Mouse (Mus musculus): Measurements from ENCODE around the gene Agtrap.
"Not testable (repeated sequence)": the region's sequence is repeated elsewhere in the genome, so short reads cannot be mapped to it uniquely, and the experiment has no call there.

Agtrap gene

GRCm38 (mm10) chr4:148046450-148047031, 41.3 kb downstream of the Agtrap start:
- DNase-seq (ENCODE audit: low spot score) = no peak

DNA sequence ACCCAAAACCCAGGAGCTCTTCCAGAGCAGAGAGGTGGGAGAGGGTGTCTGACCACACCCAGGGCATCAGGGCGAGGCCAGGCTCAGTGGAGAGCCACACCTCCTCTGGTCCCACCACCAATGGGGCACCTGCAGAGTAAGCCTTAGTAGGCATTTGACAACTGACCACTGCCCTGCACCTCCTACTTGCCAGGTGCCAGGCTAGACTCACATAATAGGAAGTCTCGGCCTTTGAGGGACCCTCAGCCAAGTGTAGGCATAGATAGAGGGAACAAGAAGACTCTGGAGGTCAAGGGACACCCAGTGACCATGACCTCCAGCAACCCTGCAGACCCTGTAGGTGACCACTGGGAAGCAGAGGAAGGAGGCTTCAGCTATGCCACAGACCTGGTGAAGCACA, 43.7 kb downstream of the Agtrap start:
- DNase-seq (ENCODE audit: low spot score) = no peak

DNA sequence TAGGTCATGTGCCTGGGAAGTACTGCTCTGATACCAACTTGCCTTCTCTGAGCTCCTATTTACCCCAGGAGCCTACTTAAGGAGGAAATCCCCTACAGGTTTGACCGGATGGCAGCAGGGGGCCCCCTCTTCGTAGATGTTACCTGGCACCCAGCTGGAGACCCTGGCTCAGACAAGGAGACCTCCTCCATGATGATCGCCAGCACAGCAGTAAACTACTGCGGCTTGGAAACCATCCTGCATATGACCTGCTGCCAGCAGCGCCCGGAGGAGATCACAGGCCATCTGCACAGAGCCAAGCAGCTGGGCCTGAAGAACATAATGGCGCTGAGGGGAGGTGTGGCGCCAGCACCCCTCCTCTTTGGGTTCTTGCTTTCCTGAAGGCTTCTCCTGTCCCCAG, 44.5 kb downstream of the Agtrap start:
- not testable (repeated sequence) for DNase-seq (ENCODE audit: low spot score)

- peak; percentile 41 for DNase-seq (ENCODE audit: low spot score)
These were observed 46.1 kb downstream of the Agtrap start for GRCm38 (mm10) chr4:148041611-148042191.

DNA sequence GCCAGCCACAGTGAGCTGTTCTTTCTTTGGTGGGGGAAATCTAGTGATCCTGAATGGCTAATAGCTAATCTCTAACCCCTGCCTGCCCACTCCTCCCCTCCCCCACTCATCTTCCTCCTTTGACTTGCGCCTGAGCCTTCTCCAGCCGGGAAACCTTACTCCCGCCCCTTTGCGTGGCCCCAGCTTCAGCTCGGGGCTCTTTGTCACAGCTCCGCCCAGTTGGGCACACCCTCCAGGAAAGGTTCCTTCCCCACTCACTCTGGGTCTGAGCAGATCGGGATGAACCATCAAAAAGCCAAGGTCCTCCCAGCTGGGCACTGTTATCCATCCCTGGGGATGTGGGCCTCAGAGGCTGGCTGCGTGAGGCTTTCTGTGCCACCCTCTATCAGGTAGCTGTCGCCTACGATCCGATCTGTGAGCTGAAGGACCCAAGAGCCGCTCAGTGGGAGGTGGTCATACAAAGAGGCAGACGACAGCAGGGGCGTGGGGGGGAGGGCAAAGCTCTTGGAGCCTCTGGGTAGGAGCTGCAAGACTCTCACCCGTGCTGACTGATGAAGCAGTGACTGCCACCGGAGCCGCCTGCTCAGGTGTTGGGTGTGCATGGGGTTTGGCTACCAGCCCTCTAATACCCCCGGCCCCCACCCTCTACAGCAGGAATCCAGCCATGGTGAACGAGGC, 46.8 kb downstream of the Agtrap start:
- peak; percentile 68 for DNase-seq (ENCODE audit: low spot score)

DNA sequence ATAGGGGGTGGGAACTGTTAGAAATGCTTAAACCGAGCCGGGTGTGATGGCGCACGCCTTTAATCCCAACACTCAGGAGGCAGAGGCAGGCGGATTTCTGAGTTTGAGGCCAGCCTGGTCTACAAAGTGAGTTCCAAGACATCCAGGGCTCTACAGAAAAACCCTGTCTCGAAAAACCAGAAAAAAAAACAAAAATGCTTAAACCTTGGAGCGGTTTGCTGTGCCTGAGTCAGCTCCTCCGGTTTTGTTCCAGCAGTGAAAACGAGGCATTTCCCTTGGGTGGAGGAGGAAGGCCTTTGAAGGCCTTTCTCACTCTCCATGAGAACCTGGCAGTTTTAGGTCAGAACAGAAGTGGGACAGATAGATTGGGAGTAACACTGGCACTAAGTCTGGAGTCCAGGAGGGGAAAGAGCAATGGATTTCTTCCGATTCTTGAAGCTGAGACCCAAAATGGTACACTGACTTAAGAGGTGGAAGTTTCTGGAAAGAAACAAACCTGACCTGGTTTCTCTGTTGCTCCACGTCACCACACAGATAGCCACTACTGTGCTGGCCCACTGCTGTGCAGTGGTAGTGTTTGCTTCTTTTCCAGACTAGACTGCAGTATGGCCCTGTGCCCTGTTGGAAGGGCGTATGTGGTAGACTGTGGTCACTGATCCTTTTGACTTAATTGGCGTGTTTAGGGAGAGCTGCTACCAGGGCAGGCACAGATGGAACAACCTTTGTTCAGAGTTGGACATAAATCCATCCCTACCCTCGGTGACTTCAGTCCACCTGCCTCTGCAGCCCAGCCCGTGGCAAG, 47.6 kb downstream of the Agtrap start:
- no peak for DNase-seq (ENCODE audit: low spot score)

GRCm38 (mm10) chr4:148039254-148040028, 48.4 kb downstream of the Agtrap start:
- no peak for DNase-seq (ENCODE audit: low spot score)

DNA sequence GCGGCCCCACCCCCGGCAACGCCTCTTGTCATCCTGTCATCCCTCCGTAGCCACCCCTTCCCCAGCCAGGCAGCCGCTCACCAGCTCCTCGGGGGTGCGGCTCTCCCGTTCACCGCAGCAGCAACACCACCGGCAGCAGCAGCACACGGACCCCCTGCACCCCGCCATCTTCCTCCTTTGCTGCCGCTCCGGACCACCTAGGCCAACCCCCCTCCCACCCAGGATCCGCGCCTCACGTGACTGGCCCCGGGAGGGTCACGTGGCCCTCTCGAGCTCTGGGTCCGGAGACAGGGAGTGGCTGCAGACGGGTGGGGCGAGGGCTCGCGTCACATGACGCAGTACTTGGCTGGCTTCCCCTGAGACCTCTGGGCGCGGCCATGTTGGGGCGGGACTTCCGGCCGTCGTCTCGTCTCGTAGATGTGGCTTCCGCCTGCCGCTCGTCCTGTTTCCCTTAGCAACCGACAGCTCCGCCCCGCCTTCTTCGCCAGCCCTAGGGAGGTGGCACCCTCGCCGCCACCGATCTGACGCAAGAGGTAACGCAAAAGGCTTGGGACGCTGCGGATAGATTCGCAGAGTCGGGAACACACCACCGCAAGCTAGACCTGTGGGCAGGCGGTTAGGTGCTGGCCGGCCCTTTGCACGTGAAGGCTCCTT, 49.1 kb downstream of the Agtrap start, which contains the start of the genes Clcn6 and Mthfr:
Gene Clcn6 (minus strand): TSS at position 222 of the 654 bp plus-strand sequence.
Gene Mthfr (plus strand): TSS at position 478 of the 654 bp plus-strand sequence.
- peak; percentile 100 for DNase-seq (ENCODE audit: low spot score)

GRCm38 (mm10) chr4:148038079-148038599, 49.7 kb downstream of the Agtrap start:
- no peak for DNase-seq (ENCODE audit: low spot score)

- DNase-seq (ENCODE audit: low spot score) = no peak
These were observed 52.4 kb downstream of the Agtrap start for GRCm38 (mm10) chr4:148035440-148035839.

DNA sequence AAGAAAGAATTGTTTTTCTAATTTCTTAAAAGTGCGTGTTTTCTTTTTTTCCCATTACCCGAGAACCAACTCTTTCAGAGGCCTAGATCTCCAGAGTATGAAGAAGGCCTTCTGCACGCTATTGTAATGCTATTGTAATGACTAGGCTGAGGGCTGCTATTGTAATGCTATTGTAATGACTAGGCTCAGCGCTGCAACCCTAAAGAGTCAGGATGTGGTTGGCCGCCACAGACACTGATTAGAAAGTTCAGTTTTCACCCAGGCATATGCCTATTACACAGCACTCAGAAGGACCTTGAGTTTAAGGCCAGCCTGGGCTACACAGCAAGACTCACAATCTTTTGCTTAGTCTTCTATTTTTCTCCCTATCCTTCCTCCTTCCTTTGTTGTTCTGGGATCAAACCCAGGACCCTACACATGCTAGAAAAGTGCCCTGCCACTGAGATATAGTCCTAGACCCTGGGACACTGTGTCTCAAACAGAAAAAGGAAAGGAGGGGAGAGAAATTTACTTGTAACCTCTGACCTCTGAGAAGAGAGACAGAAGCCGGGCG, 53.9 kb downstream of the Agtrap start:
- DNase-seq (ENCODE audit: low spot score) = no peak

GRCm38 (mm10) chr4:148030506-148030905, 57.3 kb downstream of the Agtrap start:
- no peak for DNase-seq (ENCODE audit: low spot score)

- DNase-seq (ENCODE audit: low spot score) = no peak
These were observed 58.5 kb downstream of the Agtrap start for GRCm38 (mm10) chr4:148029297-148029696.

All from ovary, postnatal 36 days (tissue).